Mouse (Mus musculus) ES-E14 (cell line): ENCODE measurements around the gene Glod4.

Experiments used
- CHD2 ChIP-seq: IDR thresholded peaks from 2 replicates; pipeline ENCODE4 v1.6.1; 2014; ENCODE audit warnings: mild to moderate bottlenecking, low read depth, low read length, inconsistent platforms
- MAFK ChIP-seq: IDR thresholded peaks from 2 replicates; pipeline ENCODE4 v1.6.1; 2014; ENCODE audit warnings: mild to moderate bottlenecking, low read depth, low read length, inconsistent platforms; ENCODE audit not compliant: insufficient read depth
- ZNF384 ChIP-seq: IDR thresholded peaks from 2 replicates; pipeline ENCODE4 v1.6.1; 2012; ENCODE audit warnings: low read depth, low read length, inconsistent platforms

GRCm38 (mm10) chr11:76252036-76252435 is 8.5 kb upstream of the Glod4 start:
- TF ChIP-seq MAFK = no peak
- TF ChIP-seq ZNF384 = no peak
- TF ChIP-seq CHD2 = no peak
